Mouse (Mus musculus) myocyte (in vitro differentiated cells): ENCODE data around the gene Cecr2. TPM values are rescaled to one million over a fixed set of nuclear protein-coding genes. Genes with fewer than 3 reads are reported as not detected.
A peak's percentile ranks its signal among the peaks of the same experiment; 100 is the strongest.

Source experiments
- H3K27me3 ChIP-seq: one replicate; pipeline ENCODE4 v1.6.1; 2011; ENCODE audit not compliant: control insufficient read depth, insufficient read depth, insufficient read length
- H3K36me3 ChIP-seq: one replicate; pipeline ENCODE4 v1.6.1; 2011; ENCODE audit not compliant: control insufficient read depth, insufficient read depth
- H3K4me2 ChIP-seq: one replicate; pipeline ENCODE4 v1.6.1; 2011; ENCODE audit warnings: low read depth, control low read depth
- H3K4me3 ChIP-seq: one replicate; pipeline ENCODE4 v1.5.1; 2011; ENCODE audit warnings: mild to moderate bottlenecking, control low read depth, moderate library complexity
- H3K79me2 ChIP-seq: one replicate; pipeline ENCODE4 v1.6.1; 2011; ENCODE audit not compliant: control insufficient read depth, insufficient read depth
- H3ac ChIP-seq: one replicate; pipeline ENCODE4 v1.6.1; 2011; ENCODE audit not compliant: control insufficient read depth, insufficient read length
- CEBPB ChIP-seq: IDR thresholded peaks from 2 replicates; pipeline ENCODE4 v1.6.1; 2011; ENCODE audit warnings: mild to moderate bottlenecking, moderate library complexity; ENCODE audit not compliant: poor library complexity, insufficient read depth, severe bottlenecking
- E2F4 ChIP-seq: IDR thresholded peaks from one replicate; pipeline ENCODE4 v1.6.1; 2011; ENCODE audit warnings: mild to moderate bottlenecking, control low read depth, moderate library complexity; ENCODE audit not compliant: insufficient read depth
- MAX ChIP-seq: IDR thresholded peaks from one replicate; pipeline ENCODE4 v1.6.1; 2011; ENCODE audit warnings: low read depth, mild to moderate bottlenecking, control low read depth
- MYOD1 ChIP-seq, 3 experiments: IDR thresholded peaks; one replicate each; pipeline ENCODE4 v1.6.1; 2011; ENCODE audit warnings: control low read depth in 2 of 3, low read depth in 2 of 3, mild to moderate bottlenecking in 2 of 3, moderate library complexity in 1 of 3; ENCODE audit not compliant: insufficient read length in 2 of 3, control insufficient read depth in 1 of 3
- MYOG ChIP-seq, 3 experiments: IDR thresholded peaks; one replicate each; pipeline ENCODE4 v1.6.1; 2011; ENCODE audit warnings: control low read depth in 2 of 3, low read depth in 2 of 3, mild to moderate bottlenecking in 2 of 3; ENCODE audit not compliant: insufficient read length in 2 of 3, control insufficient read depth in 1 of 3, insufficient read depth in 1 of 3
- POLR2A ChIP-seq: IDR thresholded peaks from one replicate; pipeline ENCODE4 v1.6.1; 2011; ENCODE audit warnings: low read depth, mild to moderate bottlenecking, control low read depth, moderate library complexity; ENCODE audit not compliant: insufficient read length
- POLR2AphosphoS2 ChIP-seq: IDR thresholded peaks from one replicate; pipeline ENCODE4 v1.6.1; 2011; ENCODE audit warnings: low read depth, control low read depth; ENCODE audit not compliant: insufficient read length
- REST ChIP-seq: IDR thresholded peaks from one replicate; pipeline ENCODE4 v1.6.1; 2011; ENCODE audit warnings: mild to moderate bottlenecking, control low read depth, moderate library complexity; ENCODE audit not compliant: insufficient read depth, insufficient read length
- SRF ChIP-seq: IDR thresholded peaks from one replicate; pipeline ENCODE4 v1.6.1; 2011; ENCODE audit warnings: low read depth; ENCODE audit not compliant: control insufficient read depth, insufficient read length
- TCF12 ChIP-seq: IDR thresholded peaks from one replicate; pipeline ENCODE4 v1.6.1; 2011; ENCODE audit warnings: mild to moderate bottlenecking, control low read depth; ENCODE audit not compliant: poor library complexity, insufficient read depth, severe bottlenecking
- TCF3 ChIP-seq: IDR thresholded peaks from one replicate; pipeline ENCODE4 v1.6.1; 2011; ENCODE audit warnings: low read depth, control low read depth; ENCODE audit not compliant: insufficient read length
- USF1 ChIP-seq: IDR thresholded peaks from one replicate; pipeline ENCODE4 v1.6.1; 2011; ENCODE audit warnings: low read depth, mild to moderate bottlenecking, control low read depth, moderate library complexity
- polyA plus RNA-seq: library from polyadenylated mRNA; unstranded; fragments of >200 nt; fragmentation: generic; extraction: Trizol; gene quantifications from one replicate; pipeline ENCODE4 v1.2.1, GENCODE M21; 2012; ENCODE audit warnings: missing spikeins

Cecr2 gene
- polyA plus RNA-seq, 1 experiment, result 0.12 TPM

- no peaks in the 10 kb centered on the region for H3K36me3 ChIP-seq
- H3ac ChIP-seq, result no peak overlapping the region
- TF ChIP-seq TCF12 (no peak), MYOG (IDR thresholded peaks at IDR 0.05; ENCODE audit: control insufficient read depth in 1 of 3, insufficient read depth in 1 of 3, insufficient read length in 2 of 3, low read depth in 2 of 3) (no peak)
- peak overlapping the region; percentile 65 for H3K4me2 ChIP-seq
- H3K79me2 ChIP-seq, result no peaks in the 10 kb centered on the region
- H3K27me3 ChIP-seq, result peaks cover 51% of the 10 kb centered on the region
- no peak overlapping the region for H3K4me3 ChIP-seq
These were observed 1.2 kb downstream of the Cecr2 start for GRCm38 (mm10) chr6:120667422-120667781.

- Histone ChIP-seq H3K36me3 (no peaks in the 10 kb centered on the region), H3K4me3 (no peak overlapping the region), H3K4me2 (no peak overlapping the region), H3ac (no peak overlapping the region), H3K79me2 (no peaks in the 10 kb centered on the region), H3K27me3 (peaks cover 46% of the 10 kb centered on the region)
- TF ChIP-seq REST, result no peak
These were observed 1.7 kb downstream of the Cecr2 start for GRCm38 (mm10) chr6:120667911-120668310.

DNA sequence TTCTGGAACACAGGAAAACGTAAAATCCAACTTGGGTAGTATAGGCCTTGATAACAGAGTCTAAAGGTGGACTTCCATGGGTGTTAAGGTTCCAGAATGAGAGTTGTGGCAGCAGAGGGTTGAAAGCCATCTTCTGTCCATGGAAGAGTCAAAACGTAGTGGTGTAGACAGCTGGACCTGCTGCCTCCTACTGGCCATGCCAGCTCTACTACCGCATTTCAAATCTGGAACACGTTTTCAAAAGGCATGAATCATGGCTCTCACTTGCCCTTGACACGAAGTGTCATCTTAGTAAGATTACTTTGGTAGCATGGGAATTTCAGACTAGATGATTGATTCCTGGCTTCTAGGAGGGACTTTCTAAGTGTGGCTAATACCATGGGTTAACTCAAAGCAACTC is 8.0 kb downstream of the Cecr2 start:
- H3K4me3 ChIP-seq, result no peak overlapping the region
- H3K36me3 ChIP-seq, result no peaks in the 10 kb centered on the region
- no peaks in the 10 kb centered on the region for H3K27me3 ChIP-seq
- TF ChIP-seq MAX (no peak), MYOG (IDR thresholded peaks at IDR 0.05; ENCODE audit: control insufficient read depth in 1 of 3, insufficient read depth in 1 of 3, insufficient read length in 2 of 3, low read depth in 2 of 3) (no peak), POLR2AphosphoS2 (no peak), SRF (no peak), USF1 (no peak), REST (no peak), MYOD1 (IDR thresholded peaks at IDR 0.05; ENCODE audit: control insufficient read depth in 1 of 3, insufficient read length in 2 of 3, low read depth in 2 of 3) (no peak), POLR2A (no peak), TCF12 (no peak), TCF3 (no peak), CEBPB (no peak)
- no peak overlapping the region for H3K4me2 ChIP-seq
- H3ac ChIP-seq, result no peak overlapping the region
- H3K79me2 ChIP-seq, result no peaks in the 10 kb centered on the region

GRCm38 (mm10) chr6:120674881-120675280 is 8.7 kb downstream of the Cecr2 start:
- Histone ChIP-seq H3K4me2 (no peak overlapping the region), H3K79me2 (no peaks in the 10 kb centered on the region), H3K4me3 (no peak overlapping the region), H3K27me3 (peaks cover 2% of the 10 kb centered on the region), H3K36me3 (no peaks in the 10 kb centered on the region), H3ac (no peak overlapping the region)
- TF ChIP-seq MYOD1 (IDR thresholded peaks at IDR 0.05; ENCODE audit: control insufficient read depth in 1 of 3, insufficient read length in 2 of 3, low read depth in 2 of 3), result no peak
- TF ChIP-seq REST, result no peak
- no peak for TF ChIP-seq POLR2A
- TF ChIP-seq USF1, result no peak

GRCm38 (mm10) chr6:120675979-120676378 is 9.8 kb downstream of the Cecr2 start:
- H3ac ChIP-seq, result no peak overlapping the region
- no peaks in the 10 kb centered on the region for H3K79me2 ChIP-seq
- no peak overlapping the region for H3K4me3 ChIP-seq
- no peak for TF ChIP-seq TCF12
- no peak for TF ChIP-seq MYOG (IDR thresholded peaks at IDR 0.05; ENCODE audit: control insufficient read depth in 1 of 3, insufficient read depth in 1 of 3, insufficient read length in 2 of 3, low read depth in 2 of 3)
- TF ChIP-seq SRF, result no peak
- TF ChIP-seq REST, result no peak
- no peak for TF ChIP-seq E2F4
- no peak for TF ChIP-seq POLR2AphosphoS2
- no peak for TF ChIP-seq TCF3
- no peak for TF ChIP-seq CEBPB
- peaks cover 8% of the 10 kb centered on the region for H3K27me3 ChIP-seq
- no peak overlapping the region for H3K4me2 ChIP-seq
- H3K36me3 ChIP-seq, result no peaks in the 10 kb centered on the region

DNA sequence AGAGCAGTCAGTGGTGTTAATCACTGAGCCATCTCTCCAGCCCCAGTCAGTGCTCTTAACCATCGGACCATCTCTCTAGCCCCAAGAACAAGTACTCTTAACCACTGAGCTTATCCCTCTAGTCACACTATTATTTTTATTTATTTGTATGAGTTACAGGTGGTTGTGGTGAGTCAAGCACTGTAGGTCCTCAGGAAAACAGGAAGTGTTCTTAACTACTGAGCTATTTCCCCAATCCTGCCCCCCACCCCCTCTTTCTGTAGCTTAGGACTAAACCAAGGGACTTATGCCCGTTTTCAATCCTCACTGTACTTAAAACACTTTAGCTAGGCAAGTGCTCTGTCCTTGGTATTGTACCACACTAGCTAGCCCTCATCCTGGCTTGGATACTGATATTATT is 17.2 kb downstream of the Cecr2 start:
- no peak overlapping the region for H3ac ChIP-seq
- H3K79me2 ChIP-seq, result no peaks in the 10 kb centered on the region
- no peak overlapping the region for H3K4me3 ChIP-seq
- peaks cover 8% of the 10 kb centered on the region for H3K27me3 ChIP-seq
- TF ChIP-seq POLR2AphosphoS2 (no peak), CEBPB (no peak), POLR2A (no peak), SRF (no peak), TCF12 (no peak), MYOG (IDR thresholded peaks at IDR 0.05; ENCODE audit: control insufficient read depth in 1 of 3, insufficient read depth in 1 of 3, insufficient read length in 2 of 3, low read depth in 2 of 3) (no peak), REST (no peak), E2F4 (no peak), MYOD1 (IDR thresholded peaks at IDR 0.05; ENCODE audit: control insufficient read depth in 1 of 3, insufficient read length in 2 of 3, low read depth in 2 of 3) (no peak), MAX (no peak), TCF3 (no peak), USF1 (no peak)
- H3K4me2 ChIP-seq, result no peak overlapping the region
- H3K36me3 ChIP-seq, result no peaks in the 10 kb centered on the region
